Mouse (Mus musculus): ENCODE measurements at regions not wholly inside any gene's neighbourhood (a gene's known extent, or its start where the extent isn't known, plus 50 kb on each side); places are given as distances from the start of the nearest gene placed in this dataset.

DNA sequence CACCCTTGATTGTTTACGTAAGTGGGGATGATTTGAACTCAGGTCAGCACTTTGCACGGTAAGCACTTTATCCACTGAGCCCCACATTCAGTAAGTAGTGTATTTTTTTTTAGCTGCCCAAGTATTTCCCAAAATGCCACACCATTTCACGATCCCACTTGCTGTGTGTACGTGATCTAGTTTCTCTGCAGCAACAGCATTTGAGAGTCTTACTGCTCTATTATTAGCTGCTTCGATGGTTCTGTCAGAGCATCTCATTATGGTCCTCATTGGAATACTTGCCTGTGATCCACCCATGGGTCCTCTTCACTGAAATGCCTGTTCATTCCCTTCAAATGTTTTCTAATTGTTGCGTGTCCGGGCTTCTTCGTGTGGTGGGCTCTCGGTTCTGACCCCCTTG lies 120.1 kb upstream of the Ces5a start:
- Histone ChIP-seq H3K27ac (replicated peaks) (no peak overlapping the region), H3K27me3 (ENCODE audit: low read depth, poor library complexity, severe bottlenecking) (no peaks in the 10 kb centered on the region), H3K36me3 (no peaks in the 10 kb centered on the region), H3K4me3 (no peak overlapping the region), H3K9me3 (replicated peaks) (no peaks in the 10 kb centered on the region), H3K4me1 (no peaks in the 10 kb centered on the region)
- no peak for DNase-seq (ENCODE audit: low spot score)
- WGBS: 91% methylated on average over 9 of the region's 9 CpGs

DNA sequence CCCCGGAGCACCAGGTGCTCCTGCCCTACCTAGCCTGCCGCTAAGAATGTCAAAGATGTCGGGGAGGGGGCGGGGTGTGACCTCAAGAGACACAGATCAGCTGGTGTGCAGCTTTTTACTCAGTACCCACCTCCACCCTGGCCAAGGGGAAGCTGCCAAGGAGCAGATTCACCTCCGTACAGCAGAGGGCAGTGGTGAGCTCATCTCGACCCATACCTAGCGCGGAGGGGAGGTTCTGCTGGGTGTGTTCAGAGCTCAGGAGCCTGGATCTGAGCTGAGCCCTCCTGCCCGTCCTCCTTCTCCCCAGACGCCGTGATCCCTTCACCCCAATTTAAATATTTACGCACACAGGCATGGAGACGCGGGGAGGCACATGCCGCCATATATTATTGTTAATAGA lies 126.1 kb upstream of the Ces5a start:
- no peaks in the 10 kb centered on the region for H3K36me3 ChIP-seq
- no peaks in the 10 kb centered on the region for H3K27me3 ChIP-seq (ENCODE audit: low read depth, poor library complexity, severe bottlenecking)
- peak; percentile 84 for DNase-seq (ENCODE audit: low spot score)
- H3K4me3 ChIP-seq: peak overlapping the region; percentile 45
- H3K27ac ChIP-seq (replicated peaks): no peak overlapping the region
- H3K9me3 ChIP-seq (replicated peaks): no peaks in the 10 kb centered on the region
- WGBS: 4% methylated on average over 15 of the region's 15 CpGs
- peaks cover 10% of the 10 kb centered on the region for H3K4me1 ChIP-seq

DNA sequence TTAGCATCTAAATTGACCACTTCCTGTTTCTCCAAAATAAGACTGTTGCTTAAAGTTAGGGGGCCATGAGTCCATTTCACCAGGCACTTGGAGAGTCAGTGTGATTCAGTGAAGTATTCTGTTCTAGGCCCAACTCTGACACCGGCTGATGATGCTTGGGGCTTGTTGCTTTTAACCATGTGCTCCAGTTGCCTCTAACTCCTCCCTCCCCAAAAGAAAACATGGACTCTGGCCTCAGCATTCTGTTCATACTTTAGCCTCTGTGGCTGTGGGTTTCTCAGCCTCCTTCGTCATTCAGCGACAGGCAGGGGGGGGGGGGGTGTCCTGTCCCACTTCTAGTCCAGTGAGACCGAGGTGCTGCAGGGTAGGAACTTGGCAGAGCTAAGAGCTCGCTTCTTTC lies 126.6 kb upstream of the Ces5a start:
- peak overlapping the region; percentile 45 for H3K4me3 ChIP-seq
- DNase-seq (ENCODE audit: low spot score): no peak
- no peaks in the 10 kb centered on the region for H3K36me3 ChIP-seq
- WGBS: 80% methylated on average over 5 of the region's 5 CpGs
- H3K27ac ChIP-seq (replicated peaks): no peak overlapping the region
- peaks cover 10% of the 10 kb centered on the region for H3K4me1 ChIP-seq
- no peaks in the 10 kb centered on the region for H3K9me3 ChIP-seq (replicated peaks)
- no peaks in the 10 kb centered on the region for H3K27me3 ChIP-seq (ENCODE audit: low read depth, poor library complexity, severe bottlenecking)

DNA sequence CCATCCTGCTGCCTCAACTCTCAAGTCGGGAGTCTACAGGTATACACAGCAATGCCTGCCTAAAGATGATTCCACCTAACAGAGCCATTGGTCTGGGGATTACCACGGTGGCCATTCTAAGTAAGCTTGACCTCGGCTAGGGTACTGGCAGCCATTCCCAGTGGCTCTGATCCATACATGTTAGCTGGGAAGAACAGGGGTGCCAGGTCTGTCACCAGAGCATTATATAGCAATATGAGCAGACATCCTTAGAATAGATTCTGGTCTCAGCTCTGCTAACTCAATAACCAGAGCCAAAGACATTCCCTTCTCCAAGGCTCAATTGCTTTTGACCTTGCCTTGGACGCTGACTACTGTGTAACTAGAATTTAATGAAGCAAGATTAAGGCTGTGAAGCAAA lies 128.2 kb upstream of the Ces5a start:
- Histone ChIP-seq H3K4me1 (peaks cover 10% of the 10 kb centered on the region), H3K9me3 (replicated peaks) (no peaks in the 10 kb centered on the region), H3K4me3 (no peak overlapping the region), H3K36me3 (no peaks in the 10 kb centered on the region), H3K27me3 (ENCODE audit: low read depth, poor library complexity, severe bottlenecking) (no peaks in the 10 kb centered on the region), H3K27ac (replicated peaks) (no peak overlapping the region)
- WGBS: 84% methylated on average over 4 of the region's 4 CpGs
- no peak for DNase-seq (ENCODE audit: low spot score)

DNA sequence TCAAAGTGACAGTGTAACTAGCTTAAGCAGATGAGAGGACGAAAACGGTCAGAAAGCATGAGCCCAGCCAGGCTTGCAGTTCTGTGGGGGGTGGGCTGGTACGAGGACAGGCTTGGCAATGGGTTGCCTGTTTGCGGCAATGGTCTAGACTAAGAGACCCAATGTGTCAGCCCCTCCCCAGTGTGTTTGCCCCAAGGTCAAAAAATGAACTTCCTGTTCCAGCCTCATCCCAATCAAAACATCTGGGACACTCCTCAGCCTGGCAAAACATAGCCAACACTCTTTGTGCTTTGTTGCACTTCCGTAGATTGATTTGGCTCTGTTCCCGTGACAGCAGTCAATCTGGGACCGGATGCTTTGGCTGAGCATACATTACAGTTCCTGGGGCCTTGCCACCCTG lies 132.7 kb upstream of the Ces5a start:
- Histone ChIP-seq H3K27me3 (ENCODE audit: low read depth, poor library complexity, severe bottlenecking) (no peaks in the 10 kb centered on the region), H3K4me3 (no peak overlapping the region), H3K27ac (replicated peaks) (no peak overlapping the region), H3K9me3 (replicated peaks) (no peaks in the 10 kb centered on the region), H3K36me3 (no peaks in the 10 kb centered on the region), H3K4me1 (no peaks in the 10 kb centered on the region)
- WGBS: 73% methylated on average over 7 of the region's 7 CpGs
- DNase-seq (ENCODE audit: low spot score): no peak

DNA sequence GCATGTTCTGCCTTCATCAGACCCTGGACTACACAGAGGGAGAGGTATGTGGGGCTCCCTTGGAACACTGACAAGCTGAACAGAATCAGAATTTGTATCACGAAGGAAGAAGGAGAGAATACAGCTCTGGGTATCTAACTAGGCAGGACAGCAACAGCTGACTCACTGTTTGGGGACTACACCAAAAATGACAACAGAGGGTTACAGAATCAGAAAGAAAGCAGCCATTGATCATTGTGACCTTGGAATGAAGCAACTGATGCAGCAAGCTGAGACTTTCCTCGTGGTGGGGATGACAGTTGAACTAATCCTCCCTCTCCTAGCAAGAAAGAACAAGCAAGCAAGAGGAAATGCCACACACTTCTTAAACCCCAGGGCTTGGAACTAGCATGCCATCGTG lies 135.0 kb upstream of the Gnao1 start:
- Histone ChIP-seq H3K36me3 (no peaks in the 10 kb centered on the region), H3K4me1 (no peaks in the 10 kb centered on the region), H3K4me3 (no peak overlapping the region), H3K9me3 (replicated peaks) (no peaks in the 10 kb centered on the region), H3K27ac (replicated peaks) (no peak overlapping the region), H3K27me3 (ENCODE audit: low read depth, poor library complexity, severe bottlenecking) (no peaks in the 10 kb centered on the region)
- no peak for DNase-seq (ENCODE audit: low spot score)
- WGBS: 72% methylated on average over 3 of the region's 3 CpGs

DNA sequence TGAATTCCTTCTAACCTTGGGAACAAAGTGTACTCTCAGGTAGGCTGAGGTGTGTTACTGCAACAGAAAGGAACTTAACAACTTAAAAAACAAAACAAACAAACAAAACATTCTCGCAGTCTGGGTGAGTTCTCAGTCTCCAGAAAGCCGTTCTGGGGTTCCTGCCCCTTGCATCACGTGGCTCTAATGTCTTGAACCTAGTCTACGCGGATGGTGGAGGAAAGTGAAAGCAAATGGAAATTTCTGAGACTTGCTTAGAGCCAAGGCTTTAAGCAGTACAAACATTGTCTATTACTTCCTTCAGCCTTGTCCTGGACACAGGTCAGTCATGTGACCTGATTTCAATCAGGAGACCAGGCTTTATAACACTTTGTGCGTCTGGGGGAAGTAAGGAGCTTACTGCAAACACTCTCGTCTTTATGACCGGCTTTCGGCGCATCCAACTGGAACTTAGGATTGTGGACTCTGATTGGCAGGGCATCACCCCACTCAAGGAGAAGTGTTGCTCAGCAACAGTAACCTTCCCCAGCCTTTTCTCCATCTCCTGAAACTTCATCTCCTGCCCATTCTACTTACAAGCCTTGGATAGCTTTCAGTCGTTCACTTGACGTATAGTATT lies 125.9 kb upstream of the Gnao1 start:
- H3K36me3 ChIP-seq: no peaks in the 10 kb centered on the region
- H3K9me3 ChIP-seq (replicated peaks): no peaks in the 10 kb centered on the region
- no peak overlapping the region for H3K4me3 ChIP-seq
- no peak for DNase-seq (ENCODE audit: low spot score)
- 87% methylated on average over 12 of the region's 12 CpGs for WGBS
- H3K27me3 ChIP-seq (ENCODE audit: low read depth, poor library complexity, severe bottlenecking): no peaks in the 10 kb centered on the region
- peaks cover 11% of the 10 kb centered on the region for H3K4me1 ChIP-seq
- H3K27ac ChIP-seq (replicated peaks): no peak overlapping the region

DNA sequence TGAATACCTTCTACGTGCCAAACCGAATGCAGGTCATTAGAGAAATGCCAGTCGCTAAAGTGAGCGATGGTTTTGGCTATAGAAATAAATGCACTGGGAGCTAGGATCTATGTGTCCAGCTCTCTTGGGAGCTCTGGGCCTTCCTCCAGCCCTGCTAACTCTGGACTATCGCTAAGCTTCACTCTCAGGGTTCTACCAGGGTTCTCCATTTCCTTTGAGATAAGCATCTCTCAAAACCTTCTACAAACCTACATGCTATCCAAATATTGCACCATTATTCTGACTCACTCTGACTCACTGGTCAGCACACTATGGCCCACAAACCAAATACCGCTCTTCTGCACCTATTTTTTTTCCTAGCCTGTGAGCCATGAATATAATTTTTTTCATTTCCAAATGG lies 125.4 kb upstream of the Gnao1 start:
- DNase-seq (ENCODE audit: low spot score): no peak
- H3K27ac ChIP-seq (replicated peaks): no peak overlapping the region
- no peaks in the 10 kb centered on the region for H3K36me3 ChIP-seq
- H3K4me3 ChIP-seq: no peak overlapping the region
- no peaks in the 10 kb centered on the region for H3K27me3 ChIP-seq (ENCODE audit: low read depth, poor library complexity, severe bottlenecking)
- H3K9me3 ChIP-seq (replicated peaks): no peaks in the 10 kb centered on the region
- H3K4me1 ChIP-seq: peaks cover 16% of the 10 kb centered on the region
- 93% methylated on average over 6 of the region's 6 CpGs for WGBS

DNA sequence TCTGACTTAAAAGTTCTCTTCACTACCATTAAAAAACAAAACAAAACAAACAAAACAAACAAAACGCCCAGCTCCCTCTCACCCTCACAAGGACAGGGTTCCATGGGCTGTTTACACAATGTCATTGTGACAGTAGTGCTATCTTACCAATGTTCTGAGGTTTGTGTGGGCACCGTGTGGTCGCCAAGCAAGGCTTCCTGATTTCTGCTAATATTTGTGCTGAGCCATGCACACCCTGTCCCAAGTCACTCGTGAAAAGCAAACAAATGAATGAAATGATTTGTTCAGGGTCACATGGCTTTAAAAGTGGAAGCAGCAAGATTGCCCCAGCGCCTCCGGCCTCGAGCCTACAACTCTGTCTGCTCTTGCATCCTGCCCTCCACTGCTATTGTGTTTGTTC lies 120.9 kb upstream of the Gnao1 start:
- Histone ChIP-seq H3K27ac (replicated peaks) (0 out of 2 replicates have a peak overlapping the region, but pooled peaks have one; percentile 6), H3K4me1 (peaks cover 31% of the 10 kb centered on the region), H3K27me3 (ENCODE audit: low read depth, poor library complexity, severe bottlenecking) (no peaks in the 10 kb centered on the region), H3K4me3 (no peak overlapping the region), H3K36me3 (no peaks in the 10 kb centered on the region), H3K9me3 (replicated peaks) (no peaks in the 10 kb centered on the region)
- WGBS: 52% methylated on average over 7 of the region's 7 CpGs
- no peak for DNase-seq (ENCODE audit: low spot score)

DNA sequence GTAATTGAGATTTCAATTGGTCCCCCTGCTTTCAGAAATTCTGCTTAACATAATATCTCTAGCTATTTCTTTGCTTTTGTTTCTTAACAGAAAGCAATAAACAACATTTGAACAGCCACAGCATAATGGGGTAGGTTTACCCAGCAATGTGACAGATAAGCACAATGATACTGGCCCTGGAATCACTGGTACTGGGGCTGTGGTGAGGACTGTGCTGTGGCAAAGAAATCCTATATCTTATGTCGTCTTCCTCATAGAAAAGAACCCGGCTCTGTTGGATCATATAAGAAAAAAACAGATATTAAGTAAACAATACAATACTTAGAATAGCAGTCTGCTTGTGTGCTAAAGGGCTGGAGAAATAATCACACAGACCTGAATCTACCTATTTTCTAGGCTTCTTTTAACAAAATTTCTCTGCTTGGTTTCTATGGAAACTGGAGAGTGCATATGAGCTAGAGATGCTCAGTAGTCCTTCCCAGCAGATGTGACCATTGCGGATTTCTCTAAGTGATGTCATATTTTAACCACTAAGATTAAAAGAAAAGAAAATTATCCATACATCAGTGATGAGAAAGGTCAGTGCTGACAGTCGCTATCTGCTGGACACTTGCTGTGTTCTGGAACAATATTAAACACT lies 119.8 kb upstream of the Gnao1 start:
- Histone ChIP-seq H3K27ac (replicated peaks) (no peak overlapping the region), H3K27me3 (ENCODE audit: low read depth, poor library complexity, severe bottlenecking) (no peaks in the 10 kb centered on the region), H3K9me3 (replicated peaks) (no peaks in the 10 kb centered on the region), H3K4me1 (peaks cover 31% of the 10 kb centered on the region), H3K4me3 (no peak overlapping the region), H3K36me3 (no peaks in the 10 kb centered on the region)
- no peak for DNase-seq (ENCODE audit: low spot score)
- 83% methylated on average over 4 of the region's 4 CpGs for WGBS

DNA sequence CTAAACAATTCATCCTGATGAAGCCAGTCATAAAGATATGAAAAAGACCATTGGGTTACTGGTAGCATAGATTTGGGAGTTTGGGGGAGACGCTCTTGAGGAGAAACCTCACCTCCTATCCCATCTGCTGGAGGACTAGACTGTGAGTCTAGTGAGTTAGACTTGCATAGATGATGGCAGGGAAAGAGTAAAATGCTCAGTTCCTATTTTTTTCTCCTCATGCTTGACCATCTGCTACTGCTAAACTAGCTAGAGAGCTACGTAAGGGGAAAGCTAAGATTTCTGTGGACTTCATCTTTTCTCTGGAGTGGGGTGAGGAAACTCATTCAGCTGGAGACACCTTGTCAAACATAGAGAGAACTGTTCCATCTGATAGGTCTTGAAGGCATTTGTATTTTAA lies 118.4 kb upstream of the Gnao1 start:
- Histone ChIP-seq H3K4me3 (no peak overlapping the region), H3K27ac (replicated peaks) (no peak overlapping the region), H3K4me1 (peaks cover 31% of the 10 kb centered on the region), H3K9me3 (replicated peaks) (no peaks in the 10 kb centered on the region), H3K36me3 (no peaks in the 10 kb centered on the region), H3K27me3 (ENCODE audit: low read depth, poor library complexity, severe bottlenecking) (no peaks in the 10 kb centered on the region)
- 91% methylated on average over 2 of the region's 2 CpGs for WGBS
- DNase-seq (ENCODE audit: low spot score): no peak

DNA sequence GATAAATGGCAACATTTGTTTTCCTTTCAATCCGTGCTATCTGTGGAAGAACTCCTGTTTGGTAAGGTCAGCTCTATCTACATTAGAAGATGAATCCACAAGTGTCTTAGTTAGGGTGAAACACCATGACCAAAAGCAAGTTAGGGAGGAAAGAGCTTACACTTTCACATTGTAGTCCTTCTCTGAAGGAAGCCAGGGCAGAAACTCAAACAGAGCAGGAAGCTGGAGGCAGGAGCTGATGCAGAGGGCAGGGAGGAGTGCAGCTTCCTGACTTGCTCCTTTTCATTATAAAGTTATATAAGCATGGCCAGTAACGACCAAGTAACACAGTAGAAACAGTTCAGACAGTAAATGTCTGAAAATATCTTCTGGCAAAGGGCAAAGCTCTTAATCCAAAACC lies 117.9 kb upstream of the Gnao1 start:
- WGBS: 85% methylated on average over 2 of the region's 2 CpGs
- peaks cover 31% of the 10 kb centered on the region for H3K4me1 ChIP-seq
- no peak for DNase-seq (ENCODE audit: low spot score)
- no peak overlapping the region for H3K27ac ChIP-seq (replicated peaks)
- H3K9me3 ChIP-seq (replicated peaks): no peaks in the 10 kb centered on the region
- H3K4me3 ChIP-seq: no peak overlapping the region
- no peaks in the 10 kb centered on the region for H3K36me3 ChIP-seq
- H3K27me3 ChIP-seq (ENCODE audit: low read depth, poor library complexity, severe bottlenecking): no peaks in the 10 kb centered on the region

DNA sequence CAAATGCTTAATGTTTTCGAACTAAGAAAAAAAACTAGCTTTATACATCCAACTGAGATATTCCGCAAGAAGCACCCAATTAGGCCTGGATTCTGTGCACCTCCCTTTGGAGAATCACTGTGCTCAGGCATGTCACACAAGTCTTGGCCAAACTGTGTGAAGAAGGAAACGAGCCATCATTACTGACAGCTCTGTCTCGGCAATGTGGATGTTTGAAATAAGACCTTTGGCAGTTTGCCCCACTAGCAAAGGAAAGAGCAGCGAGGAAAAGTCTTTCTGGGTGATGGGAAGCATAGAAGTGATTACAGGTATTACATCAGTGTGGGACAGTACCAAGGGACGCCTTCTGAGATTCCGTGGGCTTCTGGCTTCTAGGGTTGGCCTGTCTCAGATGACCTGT lies 112.6 kb upstream of the Gnao1 start:
- 85% methylated on average over 7 of the region's 7 CpGs for WGBS
- no peak for DNase-seq (ENCODE audit: low spot score)
- Histone ChIP-seq H3K36me3 (no peaks in the 10 kb centered on the region), H3K9me3 (replicated peaks) (no peaks in the 10 kb centered on the region), H3K27me3 (ENCODE audit: low read depth, poor library complexity, severe bottlenecking) (no peaks in the 10 kb centered on the region), H3K27ac (replicated peaks) (no peak overlapping the region), H3K4me3 (no peak overlapping the region), H3K4me1 (peaks cover 5% of the 10 kb centered on the region)

DNA sequence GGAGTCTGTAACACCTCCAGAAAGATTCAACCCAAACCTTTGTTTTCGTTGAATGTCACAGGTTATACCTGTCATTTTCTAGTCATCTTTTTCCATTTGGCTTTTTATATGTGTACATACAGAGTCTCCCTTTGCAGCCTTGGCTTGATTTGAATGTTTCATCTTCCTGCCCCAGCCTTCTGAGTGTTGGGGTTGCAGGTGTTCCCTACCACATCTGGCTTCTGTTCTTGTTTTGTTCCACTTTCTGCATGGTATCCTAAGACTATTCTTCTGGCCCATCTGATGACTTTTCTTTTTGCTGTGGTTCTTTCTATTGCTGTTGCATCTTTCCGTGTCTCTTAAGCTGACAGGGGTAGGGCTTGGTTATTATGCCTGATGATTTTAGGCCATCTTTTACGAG lies 111.3 kb upstream of the Gnao1 start:
- Histone ChIP-seq H3K4me1 (no peaks in the 10 kb centered on the region), H3K27ac (replicated peaks) (no peak overlapping the region), H3K36me3 (no peaks in the 10 kb centered on the region), H3K9me3 (replicated peaks) (no peaks in the 10 kb centered on the region), H3K4me3 (no peak overlapping the region), H3K27me3 (ENCODE audit: low read depth, poor library complexity, severe bottlenecking) (no peaks in the 10 kb centered on the region)
- no peak for DNase-seq (ENCODE audit: low spot score)
- WGBS: 87% methylated on average over 3 of the region's 3 CpGs

Measured in midbrain, embryonic 10.5 days (tissue).